Mouse (Mus musculus): ENCODE results near the gene Dennd6a.

- no peak for TF ChIP-seq CTCF (IDR thresholded peaks at IDR 0.05; ENCODE audit: low read depth)
- no peak for TF ChIP-seq EP300 (IDR thresholded peaks at IDR 0.05; ENCODE audit: low read depth)
These were observed 51.6 kb downstream of the Dennd6a start for GRCm38 (mm10) chr14:26625301-26625700.
